Mouse (Mus musculus): ENCODE measurements around the gene Swi5. TPM values are rescaled to one million over a fixed set of nuclear protein-coding genes. Genes with fewer than 3 reads are reported as not detected.

Swi5 gene
- total RNA-seq, 1 experiment, result 280 TPM

- Histone ChIP-seq H3K4me1 (ENCODE audit: control insufficient read depth in 2 of 2, insufficient read depth in 2 of 2, low read length in 2 of 2, poor library complexity in 1 of 2) (peaks cover 0 to 18% of the 10 kb centered on the region in 2 experiments; a peak in 2 of 4 replicates), H3K9me3 (ENCODE audit: control insufficient read depth, insufficient read depth, low read depth, low read length) (no peaks in the 10 kb centered on the region), H3K27ac (ENCODE audit: insufficient read depth, low read depth, low read length, poor library complexity, severe bottlenecking) (no peak overlapping the region), H3K9ac (ENCODE audit: insufficient read depth, low read depth, low read length, poor library complexity, severe bottlenecking) (no peak overlapping the region), H3K36me3 (ENCODE audit: control insufficient read depth, insufficient read depth, low read length, poor library complexity, severe bottlenecking) (no peaks in the 10 kb centered on the region), H3K4me3 (ENCODE audit: insufficient read depth in 1 of 2, low read depth in 1 of 2, low read length in 2 of 2, poor library complexity in 1 of 2, severe bottlenecking in 1 of 2) (no peak overlapping the region)
- TF ChIP-seq MAFK (IDR thresholded peaks at IDR 0.05; ENCODE audit: insufficient read depth, low read depth, low read length) (no peak), CHD2 (IDR thresholded peaks at IDR 0.05; ENCODE audit: low read depth, low read length) (no peak), ZC3H11A (IDR thresholded peaks at IDR 0.05; ENCODE audit: borderline replicate concordance, low read depth, low read length) (no peak)
- DNase-seq (ENCODE audit: low read depth, low spot score), result no peak
- in situ Hi-C loops (cut with MboI; ENCODE audit: low sequenced_read_pairs in 2 of 2, unreplicated experiment in 2 of 2), result no loop called here
Observed at GRCm38 (mm10) chr2:32321591-32322298, 33.9 kb upstream of the Swi5 start.

GRCm38 (mm10) chr2:32320721-32321120 is 32.8 kb upstream of the Swi5 start:
- TF ChIP-seq ZNF384 (IDR thresholded peaks at IDR 0.05; ENCODE audit: low read depth, low read length), result no peak
- TF ChIP-seq CHD2 (IDR thresholded peaks at IDR 0.05; ENCODE audit: low read depth, low read length), result no peak
- TF ChIP-seq MAFK (IDR thresholded peaks at IDR 0.05; ENCODE audit: insufficient read depth, low read depth, low read length), result no peak
- TF ChIP-seq ZC3H11A (IDR thresholded peaks at IDR 0.05; ENCODE audit: borderline replicate concordance, low read depth, low read length), result no peak
- no peak for DNase-seq (ENCODE audit: low read depth, low spot score)
- H3K9me3 ChIP-seq (ENCODE audit: control insufficient read depth, insufficient read depth, low read depth, low read length), result no peaks in the 10 kb centered on the region
- in situ Hi-C loops (cut with MboI; ENCODE audit: low sequenced_read_pairs in 2 of 2, unreplicated experiment in 2 of 2), result no loop called here
- no peaks in the 10 kb centered on the region for H3K36me3 ChIP-seq (ENCODE audit: control insufficient read depth, insufficient read depth, low read length, poor library complexity, severe bottlenecking)
- H3K4me3 ChIP-seq (ENCODE audit: insufficient read depth in 1 of 2, low read depth in 1 of 2, low read length in 2 of 2, poor library complexity in 1 of 2, severe bottlenecking in 1 of 2), result no peak overlapping the region
- no peak overlapping the region for H3K27ac ChIP-seq (ENCODE audit: insufficient read depth, low read depth, low read length, poor library complexity, severe bottlenecking)
- peaks cover 0 to 21% of the 10 kb centered on the region in 2 experiments; a peak in 2 of 4 replicates for H3K4me1 ChIP-seq (ENCODE audit: control insufficient read depth in 2 of 2, insufficient read depth in 2 of 2, low read length in 2 of 2, poor library complexity in 1 of 2)
- H3K9ac ChIP-seq (ENCODE audit: insufficient read depth, low read depth, low read length, poor library complexity, severe bottlenecking), result no peak overlapping the region

DNA sequence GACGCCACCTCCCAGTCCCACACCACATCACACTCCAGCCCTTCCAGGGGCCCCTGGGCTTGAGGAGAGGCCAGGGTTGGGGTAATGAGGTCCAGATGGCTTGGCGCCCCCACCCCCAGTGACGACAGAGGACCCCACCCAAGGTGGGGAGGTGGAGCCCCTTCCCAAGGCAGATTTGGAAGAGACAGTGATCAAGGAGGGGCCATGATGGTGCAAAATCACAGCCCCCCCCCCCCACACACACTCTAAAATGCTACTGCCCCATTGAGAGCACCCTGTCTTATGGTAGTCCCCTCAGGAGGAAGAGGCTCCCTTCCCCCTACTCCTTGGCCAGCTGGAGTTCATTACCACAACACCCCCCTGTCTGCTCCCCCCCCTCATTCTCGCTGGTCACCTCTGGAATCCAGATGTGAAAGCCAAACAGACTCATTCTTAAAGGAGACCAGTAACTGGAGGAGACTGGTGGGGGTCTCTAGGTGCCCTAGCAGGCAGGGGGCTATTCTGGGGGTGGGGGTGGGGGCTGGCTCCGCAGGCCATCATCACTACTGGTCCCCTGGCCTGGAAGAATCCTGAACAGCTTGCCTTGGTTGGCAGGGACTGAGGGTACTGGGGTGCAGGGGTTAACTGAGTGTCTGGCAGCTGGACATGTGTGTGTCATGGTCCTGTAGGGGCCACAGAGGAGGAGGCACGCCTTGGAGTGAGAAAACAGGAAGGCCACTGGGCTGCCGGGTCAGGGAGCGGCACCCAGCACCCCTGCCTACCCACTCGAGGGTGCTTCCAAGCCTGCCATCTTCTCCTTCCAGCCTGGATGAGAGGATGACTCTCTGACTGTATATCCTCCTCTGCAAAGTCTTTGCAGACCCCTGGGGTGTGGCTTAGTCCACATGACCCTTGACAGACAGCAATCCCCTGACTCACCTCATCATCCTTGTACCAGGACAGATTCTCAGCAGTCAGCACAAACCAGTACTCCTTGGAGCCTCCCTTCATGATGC is 32.0 kb upstream of the Swi5 start:
- Histone ChIP-seq H3K9ac (ENCODE audit: insufficient read depth, low read depth, low read length, poor library complexity, severe bottlenecking) (no peak overlapping the region; the same call in 1 of the 2 replicates), H3K4me3 (ENCODE audit: insufficient read depth in 1 of 2, low read depth in 1 of 2, low read length in 2 of 2, poor library complexity in 1 of 2, severe bottlenecking in 1 of 2) (no peak overlapping the region), H3K9me3 (ENCODE audit: control insufficient read depth, insufficient read depth, low read depth, low read length) (no peaks in the 10 kb centered on the region), H3K4me1 (ENCODE audit: control insufficient read depth in 2 of 2, insufficient read depth in 2 of 2, low read length in 2 of 2, poor library complexity in 1 of 2) (peaks cover 0 to 23% of the 10 kb centered on the region in 2 experiments; a peak in 2 of 4 replicates), H3K36me3 (ENCODE audit: control insufficient read depth, insufficient read depth, low read length, poor library complexity, severe bottlenecking) (no peaks in the 10 kb centered on the region), H3K27ac (ENCODE audit: insufficient read depth, low read depth, low read length, poor library complexity, severe bottlenecking) (no peak overlapping the region)
- TF ChIP-seq CHD2 (IDR thresholded peaks at IDR 0.05; ENCODE audit: low read depth, low read length) (no peak), HCFC1 (IDR thresholded peaks at IDR 0.05; ENCODE audit: borderline replicate concordance, insufficient read depth, low read length) (no peak), MAFK (IDR thresholded peaks at IDR 0.05; ENCODE audit: insufficient read depth, low read depth, low read length) (no peak), ZC3H11A (IDR thresholded peaks at IDR 0.05; ENCODE audit: borderline replicate concordance, low read depth, low read length) (no peak), ZNF384 (IDR thresholded peaks at IDR 0.05; ENCODE audit: low read depth, low read length) (no peak)
- in situ Hi-C loops (cut with MboI; ENCODE audit: low sequenced_read_pairs in 2 of 2, unreplicated experiment in 2 of 2), result no loop called here
- no peak for DNase-seq (ENCODE audit: low read depth, low spot score)

DNA sequence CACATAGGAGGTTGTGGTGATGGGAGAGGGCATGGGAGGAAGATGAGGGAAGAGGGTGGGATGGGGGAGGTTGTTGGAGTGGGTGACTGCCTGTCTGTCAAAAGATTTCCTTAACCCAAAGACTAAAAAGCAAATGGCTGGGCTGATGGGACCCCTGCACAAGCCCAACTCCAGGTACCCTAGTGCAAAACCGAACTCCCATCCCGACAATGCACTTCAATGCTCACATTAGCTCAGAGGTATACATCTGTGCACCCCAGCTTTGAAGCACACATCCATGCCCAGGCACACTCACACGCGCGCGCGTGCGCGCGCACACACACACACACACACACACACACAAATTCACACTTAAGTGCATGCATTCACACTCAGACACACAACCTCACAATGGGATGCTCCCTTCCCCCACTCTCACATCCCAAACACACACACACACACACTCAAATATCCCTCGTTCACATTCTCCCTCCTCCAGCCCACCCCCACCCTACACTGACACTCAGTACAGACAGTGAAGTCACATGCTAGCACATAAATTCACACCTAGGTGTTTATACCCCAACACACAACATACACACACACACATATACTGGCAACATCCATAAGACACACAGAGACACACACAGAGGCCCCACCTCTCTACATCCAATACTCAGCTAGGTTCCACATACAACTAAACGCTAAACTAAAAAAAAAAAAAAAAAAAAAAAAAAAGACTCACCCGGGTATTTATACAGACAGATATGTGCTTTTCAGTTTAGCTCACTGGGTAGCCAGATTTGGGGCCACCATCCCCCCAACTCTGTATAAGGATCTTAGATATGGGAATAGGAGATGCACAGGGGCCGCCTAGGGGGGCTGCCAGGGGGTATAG is 31.1 kb upstream of the Swi5 start:
- no peak for DNase-seq (ENCODE audit: low read depth, low spot score)
- H3K36me3 ChIP-seq (ENCODE audit: control insufficient read depth, insufficient read depth, low read length, poor library complexity, severe bottlenecking), result no peaks in the 10 kb centered on the region
- H3K27ac ChIP-seq (ENCODE audit: insufficient read depth, low read depth, low read length, poor library complexity, severe bottlenecking), result no peak overlapping the region
- TF ChIP-seq HCFC1 (IDR thresholded peaks at IDR 0.05; ENCODE audit: borderline replicate concordance, insufficient read depth, low read length) (no peak), ZC3H11A (IDR thresholded peaks at IDR 0.05; ENCODE audit: borderline replicate concordance, low read depth, low read length) (no peak), CHD2 (IDR thresholded peaks at IDR 0.05; ENCODE audit: low read depth, low read length) (no peak), ZNF384 (IDR thresholded peaks at IDR 0.05; ENCODE audit: low read depth, low read length) (0 out of 2 replicates have a peak, but pooled peaks have one; percentile 35), MAFK (IDR thresholded peaks at IDR 0.05; ENCODE audit: insufficient read depth, low read depth, low read length) (no peak)
- peak overlapping the region in 1 of 2 experiments; percentile 47; a peak in 1 of 4 replicates for H3K4me3 ChIP-seq (ENCODE audit: insufficient read depth in 1 of 2, low read depth in 1 of 2, low read length in 2 of 2, poor library complexity in 1 of 2, severe bottlenecking in 1 of 2)
- H3K4me1 ChIP-seq (ENCODE audit: control insufficient read depth in 2 of 2, insufficient read depth in 2 of 2, low read length in 2 of 2, poor library complexity in 1 of 2), result peaks cover 0 to 23% of the 10 kb centered on the region in 2 experiments; a peak in 2 of 4 replicates
- in situ Hi-C loops (cut with MboI; ENCODE audit: low sequenced_read_pairs in 2 of 2, unreplicated experiment in 2 of 2), result no loop called here
- H3K9me3 ChIP-seq (ENCODE audit: control insufficient read depth, insufficient read depth, low read depth, low read length), result no peaks in the 10 kb centered on the region
- no peak overlapping the region; the same call in 1 of the 2 replicates for H3K9ac ChIP-seq (ENCODE audit: insufficient read depth, low read depth, low read length, poor library complexity, severe bottlenecking)

Data from ES-E14 (cell line).